Mouse (Mus musculus) C2C12 (cell line): ENCODE results near the gene Zbtb6.

Experiments used
- CTCF ChIP-seq: IDR thresholded peaks from one replicate; pipeline ENCODE4 v1.5.1; 2011; ENCODE audit not compliant: control insufficient read depth, insufficient read depth, insufficient read length
- MAX ChIP-seq: IDR thresholded peaks from one replicate; pipeline ENCODE4 v1.6.1; 2011; ENCODE audit warnings: mild to moderate bottlenecking, control low read depth
- MYOG ChIP-seq: IDR thresholded peaks from one replicate; pipeline ENCODE4 v1.6.1; 2011; ENCODE audit not compliant: control insufficient read depth, insufficient read length; ENCODE audit errors: extremely low read depth
- USF1 ChIP-seq: IDR thresholded peaks from one replicate; pipeline ENCODE4 v1.6.1; 2011; ENCODE audit warnings: low read depth, mild to moderate bottlenecking, control low read depth, moderate library complexity

DNA sequence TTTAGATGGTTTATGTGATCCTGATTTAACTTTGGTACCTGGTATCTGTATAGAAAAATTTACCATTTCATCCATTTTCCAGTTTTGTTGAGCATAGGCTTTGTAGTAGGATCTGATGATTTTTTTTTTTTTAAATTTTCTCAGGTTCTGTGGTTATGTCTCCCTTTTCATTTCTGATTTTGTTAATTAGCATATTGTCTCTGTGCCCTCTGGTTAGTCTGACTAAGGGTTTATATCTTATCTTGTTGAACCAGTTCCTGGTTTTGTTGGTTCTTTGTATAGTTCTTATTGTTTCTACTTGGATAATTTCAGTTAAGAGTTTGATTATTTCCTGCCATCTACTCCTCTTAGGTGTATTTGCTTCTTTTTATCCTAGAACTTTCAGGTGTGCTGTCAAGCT is 36.6 kb upstream of the Zbtb6 start:
- TF ChIP-seq CTCF (no peak), MAX (no peak), USF1 (no peak), MYOG (no peak)
